Comparison of ENCODE assay signal across 15 mouse cellular contexts in the genomic region with DNA sequence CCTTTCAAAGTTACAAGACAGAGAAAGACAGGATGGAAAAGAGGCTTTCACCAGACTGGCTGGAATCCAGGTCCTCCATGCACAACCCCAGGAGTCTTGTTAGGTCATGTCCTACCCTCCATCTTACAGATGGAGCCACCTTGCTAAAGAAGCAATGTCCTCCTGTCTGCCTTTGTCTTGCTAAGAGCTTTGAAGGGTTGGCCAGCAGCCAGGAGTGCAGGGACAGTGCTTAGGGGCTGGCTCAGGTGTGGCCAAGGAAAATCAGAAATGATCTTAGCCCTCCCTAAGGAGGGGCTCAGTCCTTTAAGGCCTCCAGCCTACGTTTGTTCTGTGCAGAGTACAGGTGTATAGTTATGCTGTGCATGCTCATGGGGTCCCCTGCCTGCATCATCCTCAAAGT.
DNase-seq lines count a peak whose midpoint lies in the region.
"Had no signal": no experiment of that assay in that cellular context is flagged by ENCODE, and none has a peak within 500 bp of the region (broad histone marks: within the 10 kb centered on the region; RNA-seq: fewer than 3 reads in every experiment).

No protein-coding gene starts in this region.

- intact Hi-C loops in left cerebral cortex, postnatal 4 days (cut with DNase I): no loop called here

- DNase-seq in cerebellum, adult 18-20 months: peak; percentile 29 to 39
- no peak for DNase-seq in cerebellum, adult 8-10 months
- peak; percentile 47 to 51 for DNase-seq in cerebellum, postnatal 10 days
- DNase-seq in cerebellum, postnatal 4 days (ENCODE audit: low spot score in 2 of 2): no peak
- peak; percentile 20 to 24 for DNase-seq in cerebellum, postnatal 36 days
- DNase-seq in cerebellum, adult 11-12 months: no peak
- DNase-seq in left cerebral cortex, postnatal 4 days: peak; percentile 26
- no peak for DNase-seq in left cerebral cortex, adult 11 months (ENCODE audit: low spot score)
- DNase-seq: adrenal gland, adult 8-10 months; adrenal gland, postnatal 14 days; adrenal gland, postnatal 36 days; B cell, adult 2 months; cerebellum, adult 9-10 months; embryo, embryonic 11 days; gastrocnemius, adult 2 months had no signal

Comparison
In these comparisons a context has a peak if more than half of its experiments do, and no peak if none do; other contexts are left out.
1. DNase-seq: peak in cerebellum, adult 18-20 months (2 of 2), cerebellum, postnatal 10 days (2 of 2), cerebellum, postnatal 36 days (2 of 2) and left cerebral cortex, postnatal 4 days (single experiment); none in cerebellum, adult 8-10 months (single experiment), cerebellum, postnatal 4 days (0 of 2), cerebellum, adult 11-12 months (single experiment) and left cerebral cortex, adult 11 months (single experiment).